Mouse (Mus musculus) bone marrow macrophage, adult 2 months (primary cell): ENCODE measurements at regions not wholly inside any gene's neighbourhood (a gene's known extent, or its start where the extent isn't known, plus 50 kb on each side); places are given as distances from the start of the nearest gene placed in this dataset.

Experiments used
- CTCF ChIP-seq: IDR thresholded peaks from 2 replicates; pipeline ENCODE4 v1.5.1; 2012; ENCODE audit warnings: low read depth, mild to moderate bottlenecking, low read length, moderate library complexity
- POLR2A ChIP-seq: IDR thresholded peaks from 2 replicates; pipeline ENCODE4 v1.6.1; 2012; ENCODE audit warnings: mild to moderate bottlenecking, low read depth, low read length, borderline replicate concordance

GRCm38 (mm10) chr2:173409433-173409832 lies 113.0 kb upstream of the 1700021F07Rik start:
- no peak for TF ChIP-seq CTCF
- no peak for TF ChIP-seq POLR2A
